Mouse (Mus musculus): ENCODE measurements around the gene Olfr955.

Gene Olfr955

DNA sequence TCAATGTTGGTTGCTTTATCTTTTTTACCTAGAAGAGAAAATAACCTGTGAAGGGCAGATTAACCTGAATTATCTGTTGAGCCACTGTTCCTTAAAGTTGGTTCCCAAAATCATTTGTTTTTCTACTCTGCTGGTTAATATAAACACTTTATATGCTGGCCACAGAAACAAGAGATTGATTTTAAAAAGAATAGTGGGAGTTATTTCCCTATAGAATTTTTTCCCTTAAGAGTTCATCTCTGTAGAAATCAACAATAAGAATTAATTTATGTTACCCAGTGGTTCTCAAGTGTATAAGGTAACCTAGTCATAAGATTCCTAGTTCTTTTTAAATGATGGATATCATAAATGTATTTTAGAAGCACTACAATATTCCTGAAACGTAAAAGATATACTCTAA is at the start of gene Olfr955:
TSS of gene Olfr955 (minus strand) at position 101 of the 400 bp plus-strand sequence.
- no peak for DNase-seq (ENCODE audit: low read depth, low spot score)

DNA sequence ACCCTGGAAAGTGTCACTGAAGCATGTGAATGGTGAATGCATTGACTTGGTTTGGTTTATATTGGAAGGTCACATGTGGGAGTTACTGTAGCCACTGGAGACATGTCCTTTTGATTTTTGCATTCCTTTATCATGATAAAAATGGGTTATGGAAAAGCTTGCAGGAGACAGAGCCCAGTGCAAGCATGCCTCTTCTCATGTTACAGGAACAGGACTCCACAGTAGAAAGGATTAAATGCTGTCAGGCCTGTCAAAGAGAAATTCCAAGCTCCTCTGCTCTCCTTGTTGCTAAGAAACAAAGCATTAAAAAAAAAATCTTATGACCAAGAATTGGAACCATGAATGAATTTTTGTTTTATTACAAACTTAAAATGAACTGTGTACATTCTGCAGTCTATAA is 46.9 kb upstream of the Olfr955 start:
- no peak for DNase-seq (ENCODE audit: low read depth, low spot score)

DNA sequence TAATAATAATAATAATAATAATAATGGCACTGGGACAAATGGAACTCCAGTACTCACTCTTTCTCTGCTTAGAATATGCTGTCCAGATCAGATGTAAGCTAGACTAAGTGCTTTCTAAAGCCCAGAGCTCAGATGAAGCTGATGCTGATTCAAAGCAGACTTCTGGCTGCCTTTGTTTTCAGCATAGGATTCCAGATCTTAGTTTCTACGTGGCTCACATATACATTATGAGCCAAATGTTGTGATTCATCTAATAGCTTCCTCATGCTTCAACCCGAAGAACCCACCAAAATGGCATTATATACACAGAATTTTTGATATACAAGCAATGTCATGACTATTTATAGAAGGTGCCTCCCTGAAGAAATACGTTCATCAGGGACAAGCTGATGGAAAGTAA is 43.8 kb upstream of the Olfr955 start, which contains the start of gene Olfr957:
TSS of gene Olfr957 (minus strand) at position 279 of the 400 bp plus-strand sequence.
- no peak for DNase-seq (ENCODE audit: low read depth, low spot score)

DNA sequence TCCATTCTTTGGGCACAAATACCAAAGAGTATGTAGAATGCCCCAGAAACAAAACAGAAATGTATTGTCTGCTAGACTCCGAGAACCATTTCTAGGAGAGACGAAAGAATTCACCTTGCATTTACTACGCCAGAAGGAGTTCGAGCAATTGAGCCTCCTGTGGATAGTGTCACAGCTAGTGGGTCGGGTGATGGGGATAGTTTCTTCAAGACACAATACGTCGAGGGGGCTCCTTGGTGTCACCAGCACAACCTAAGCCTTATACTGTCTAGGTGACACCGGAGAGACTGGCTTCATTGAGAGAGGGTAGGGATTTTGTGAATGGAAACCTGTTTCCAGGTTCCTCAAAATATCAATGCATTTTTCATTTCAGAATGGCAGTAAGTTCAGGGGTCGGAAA is 37.7 kb upstream of the Olfr955 start:
- no peak for DNase-seq (ENCODE audit: low read depth, low spot score)

DNA sequence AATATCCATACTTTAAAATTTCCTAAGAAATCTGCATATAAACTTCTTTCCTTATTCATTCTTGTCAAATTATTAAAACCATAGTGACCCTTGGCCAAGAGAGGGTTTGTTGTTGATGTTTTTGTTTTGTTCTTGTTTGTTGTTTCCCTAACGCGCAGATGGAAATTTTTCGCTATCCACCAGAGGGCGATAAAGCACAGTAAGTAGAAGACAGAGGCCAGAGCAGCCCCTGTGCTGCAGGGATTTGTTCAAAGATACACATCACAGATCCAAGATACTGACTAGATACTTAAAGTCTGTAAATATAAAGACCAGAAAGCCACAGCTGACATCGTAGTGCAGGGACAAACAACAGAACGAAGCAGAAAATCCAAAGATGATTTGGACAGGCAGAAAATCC is 37.3 kb upstream of the Olfr955 start:
- DNase-seq (ENCODE audit: low read depth, low spot score): no peak

DNA sequence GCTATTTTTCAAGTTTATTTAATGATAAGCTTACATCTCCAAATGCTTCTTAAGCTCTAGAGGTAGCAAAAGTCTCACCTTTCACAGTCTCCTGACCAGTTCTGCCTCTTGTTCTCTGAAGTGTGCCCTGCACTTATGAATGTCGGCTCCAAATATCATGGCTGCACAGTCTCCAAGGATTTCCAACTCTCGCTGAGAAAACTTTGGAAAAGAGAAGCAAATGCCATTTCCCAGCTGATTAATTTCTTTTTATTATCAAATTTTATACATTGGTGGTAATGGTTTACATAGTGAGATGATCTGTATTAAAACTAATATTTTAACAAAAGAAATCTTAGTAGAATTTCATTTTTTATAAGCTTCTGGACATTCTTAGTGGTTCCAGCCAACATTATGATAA is 22.2 kb upstream of the Olfr955 start, which contains the start of gene Olfr44:
TSS of gene Olfr44 (minus strand) at position 101 of the 400 bp plus-strand sequence.
- no peak for DNase-seq (ENCODE audit: low read depth, low spot score)

DNA sequence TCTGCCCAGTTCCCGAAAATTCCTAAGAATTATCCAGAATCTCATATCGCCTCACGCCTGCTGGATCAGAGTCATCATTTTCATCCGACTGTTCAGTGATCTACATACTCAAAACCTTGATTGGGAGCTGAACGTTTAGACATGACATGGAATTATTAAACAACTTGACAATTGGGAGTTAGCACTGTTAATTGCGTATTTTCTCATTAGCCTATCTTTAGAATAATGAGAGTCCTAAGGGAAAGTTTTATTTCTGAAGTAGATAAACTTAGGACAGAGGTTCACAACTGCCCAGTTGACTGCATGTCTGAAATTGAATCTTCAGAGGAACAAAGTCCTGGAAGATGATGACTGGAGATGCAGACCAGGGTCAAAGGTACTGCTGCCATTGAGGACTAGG is 15.3 kb downstream of the Olfr955 start, which contains the start of gene Olfr954:
TSS of gene Olfr954 (plus strand) at position 301 of the 400 bp plus-strand sequence.
- DNase-seq (ENCODE audit: low read depth, low spot score): no peak

DNA sequence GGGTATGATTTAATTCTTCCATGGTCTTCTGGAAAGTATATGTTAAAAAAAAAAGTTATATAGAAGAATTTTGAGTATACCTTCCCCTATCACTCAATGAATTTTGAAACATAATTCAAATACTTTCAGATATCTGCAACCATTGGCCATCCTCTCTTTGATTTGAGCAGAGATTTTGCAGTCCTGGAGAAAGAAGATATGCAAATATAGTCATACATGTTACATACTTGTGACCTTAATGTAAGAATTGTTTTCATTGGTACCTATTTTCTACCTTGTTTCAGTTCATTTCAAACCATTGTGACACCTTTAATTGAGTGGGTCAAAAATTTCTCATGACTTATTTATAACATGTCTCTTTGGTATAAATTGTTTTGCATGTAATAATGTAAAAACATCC is 44.7 kb downstream of the Olfr955 start, which contains the start of gene Olfr952:
TSS of gene Olfr952 (minus strand) at position 101 of the 400 bp plus-strand sequence.
- DNase-seq (ENCODE audit: low read depth, low spot score): no peak

Data from CD4-positive, CD25-positive, alpha-beta regulatory T cell, adult 2 months (primary cell).